Mouse (Mus musculus) heart, embryonic 16.5 days (tissue): ENCODE measurements at regions not wholly inside any gene's neighbourhood (a gene's known extent, or its start where the extent isn't known, plus 50 kb on each side); places are given as distances from the start of the nearest gene placed in this dataset.

Source experiments
- ATAC-seq: fragments of 200-750 bp; cut with Nextera tagmentation; replicated peaks from 2 replicates; pipeline ENCODE4 v1.8.0; 2017; ENCODE audit warnings: moderate number of reproducible peaks; ENCODE audit not compliant: insufficient read depth, low FRiP score; ENCODE audit errors: extremely low read depth
- H3K27ac ChIP-seq: fragments of 300-500 bp; sonication (generic); 2 replicates; pipeline ENCODE4 v1.5.1; 2014; ENCODE audit warnings: mild to moderate bottlenecking, low read length, control low read depth, moderate library complexity
- H3K27me3 ChIP-seq: fragments of 300-500 bp; sonication (generic); 2 replicates; pipeline ENCODE4 v1.6.1; 2014; ENCODE audit warnings: low read length, mixed read lengths; ENCODE audit not compliant: control insufficient read depth, insufficient read depth
- H3K36me3 ChIP-seq: fragments of 300-500 bp; sonication (generic); 2 replicates; pipeline ENCODE4 v1.6.1; 2014; ENCODE audit not compliant: control insufficient read depth, insufficient read depth
- H3K4me1 ChIP-seq: fragments of 300-500 bp; sonication (generic); 2 replicates; pipeline ENCODE4 v1.6.1; 2014; ENCODE audit warnings: low read length, mixed read lengths; ENCODE audit not compliant: control insufficient read depth, insufficient read depth
- H3K4me2 ChIP-seq: fragments of 300-500 bp; sonication (generic); 2 replicates; pipeline ENCODE4 v1.6.1; 2014; ENCODE audit warnings: low read depth, mild to moderate bottlenecking, control low read depth, low read length
- H3K4me3 ChIP-seq: fragments of 300-500 bp; sonication (generic); 2 replicates; pipeline ENCODE4 v1.5.1; 2014; ENCODE audit warnings: mild to moderate bottlenecking, control low read depth, low read length
- H3K9ac ChIP-seq: fragments of 300-500 bp; sonication (generic); 2 replicates; pipeline ENCODE4 v1.6.1; 2014; ENCODE audit warnings: low read length, control low read depth
- H3K9me3 ChIP-seq: fragments of 300-500 bp; sonication (generic); replicated peaks from 2 replicates; pipeline ENCODE4 v1.6.1; 2016; ENCODE audit warnings: low read length; ENCODE audit not compliant: control insufficient read depth
- WGBS: fragments of 180-500 bp; shearing (Covaris S2); extraction: QIAGEN DNeasy Blood & Tissue Kit; methylation state at CpG from one replicate; pipeline ENCODE4 v1.1.7; 2014; 5-methylcytosine and 5-hydroxymethylcytosine counted together

DNA sequence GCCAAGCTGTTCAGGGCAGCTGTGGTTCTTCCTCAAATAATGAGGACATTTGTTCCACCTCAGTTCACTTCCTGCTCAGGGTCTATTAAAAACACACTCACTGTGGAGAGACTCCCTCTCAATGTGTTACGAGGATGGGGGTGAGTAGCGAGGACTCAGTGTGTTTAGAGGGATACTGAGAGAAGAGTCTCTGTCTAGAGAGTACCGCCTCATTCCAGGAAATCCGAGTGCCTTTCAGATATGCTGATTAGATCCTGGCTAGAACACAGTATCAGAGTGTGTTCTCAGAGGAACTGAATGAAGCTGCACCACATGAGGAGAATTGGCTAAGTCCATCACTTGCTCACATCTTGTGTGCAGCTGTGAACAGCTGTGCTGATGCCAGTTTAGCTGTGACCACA, 197.0 kb upstream of the Adamts9 start:
- H3K9me3 ChIP-seq = no peaks in the 10 kb centered on the region
- no peaks in the 10 kb centered on the region for H3K4me1 ChIP-seq
- ATAC-seq = no peak
- no peaks in the 10 kb centered on the region for H3K36me3 ChIP-seq
- WGBS = 37% methylated on average over 4 of the region's 4 CpGs
- no peak overlapping the region for H3K4me2 ChIP-seq
- no peak overlapping the region for H3K4me3 ChIP-seq
- no peaks in the 10 kb centered on the region for H3K27me3 ChIP-seq
- H3K27ac ChIP-seq = no peak overlapping the region
- H3K9ac ChIP-seq = no peak overlapping the region

DNA sequence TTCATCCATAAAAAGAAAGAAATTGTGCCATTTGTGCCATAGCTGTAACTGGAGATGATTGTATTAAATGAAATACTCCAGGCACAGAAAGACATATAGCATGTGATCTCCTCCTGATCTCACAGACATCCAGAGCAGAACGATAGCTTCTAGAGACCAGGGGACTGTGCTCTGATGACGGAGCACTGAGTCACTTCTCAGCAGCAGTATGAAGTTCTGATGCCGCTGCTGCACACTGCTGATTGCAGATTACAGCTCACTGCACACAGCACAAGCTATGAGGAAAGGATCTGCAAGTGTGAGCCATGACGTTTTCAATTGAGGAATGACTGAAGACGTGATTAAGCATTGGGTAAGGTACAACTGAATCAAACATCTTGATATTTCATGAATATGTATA, 190.6 kb upstream of the Adamts9 start:
- Histone ChIP-seq H3K9me3 (no peaks in the 10 kb centered on the region), H3K4me3 (no peak overlapping the region), H3K36me3 (no peaks in the 10 kb centered on the region), H3K27ac (no peak overlapping the region), H3K4me2 (no peak overlapping the region), H3K27me3 (no peaks in the 10 kb centered on the region), H3K4me1 (no peaks in the 10 kb centered on the region), H3K9ac (no peak overlapping the region)
- WGBS = 55% methylated on average over 5 of the region's 5 CpGs
- no peak for ATAC-seq

DNA sequence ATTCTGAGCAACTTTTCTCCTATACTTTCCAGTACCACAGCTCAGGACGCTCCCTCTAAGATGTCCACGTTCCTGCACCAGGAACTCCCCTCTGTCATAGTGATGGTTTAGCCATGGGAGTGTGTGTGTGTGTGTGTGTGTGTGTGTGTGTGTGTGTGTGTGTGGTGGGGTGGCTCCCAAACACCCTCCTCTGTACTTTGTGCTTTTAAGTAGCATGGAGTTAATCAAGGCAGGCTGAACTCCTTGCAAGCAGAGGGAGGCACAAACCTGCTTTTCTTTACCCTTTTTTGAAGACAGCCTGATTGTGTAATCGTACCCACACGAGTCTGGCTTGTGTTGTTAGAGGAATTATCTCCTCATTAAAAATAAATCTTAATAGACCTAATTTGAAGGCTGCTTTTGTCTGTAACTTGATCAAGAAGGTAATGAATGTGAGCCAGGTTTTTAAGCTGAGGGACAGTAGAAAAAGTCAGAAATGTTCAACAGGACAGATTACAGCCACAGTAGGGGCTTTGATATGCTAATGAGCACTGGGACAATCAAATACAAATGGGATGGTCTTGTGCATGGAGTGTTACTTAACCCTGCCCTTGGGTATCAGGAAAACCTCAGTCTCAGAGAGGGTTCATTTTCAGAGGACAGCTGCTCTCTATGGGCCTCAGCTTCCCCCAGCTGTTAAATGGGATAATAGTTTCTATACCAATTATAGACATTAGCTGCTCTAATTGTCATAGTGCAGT, 187.8 kb upstream of the Adamts9 start:
- no peak overlapping the region for H3K9ac ChIP-seq
- no peaks in the 10 kb centered on the region for H3K4me1 ChIP-seq
- 54% methylated on average over 4 of the region's 4 CpGs for WGBS
- H3K27ac ChIP-seq = no peak overlapping the region
- no peak overlapping the region for H3K4me3 ChIP-seq
- ATAC-seq = no peak
- no peaks in the 10 kb centered on the region for H3K9me3 ChIP-seq
- H3K4me2 ChIP-seq = no peak overlapping the region
- no peaks in the 10 kb centered on the region for H3K27me3 ChIP-seq
- no peaks in the 10 kb centered on the region for H3K36me3 ChIP-seq

DNA sequence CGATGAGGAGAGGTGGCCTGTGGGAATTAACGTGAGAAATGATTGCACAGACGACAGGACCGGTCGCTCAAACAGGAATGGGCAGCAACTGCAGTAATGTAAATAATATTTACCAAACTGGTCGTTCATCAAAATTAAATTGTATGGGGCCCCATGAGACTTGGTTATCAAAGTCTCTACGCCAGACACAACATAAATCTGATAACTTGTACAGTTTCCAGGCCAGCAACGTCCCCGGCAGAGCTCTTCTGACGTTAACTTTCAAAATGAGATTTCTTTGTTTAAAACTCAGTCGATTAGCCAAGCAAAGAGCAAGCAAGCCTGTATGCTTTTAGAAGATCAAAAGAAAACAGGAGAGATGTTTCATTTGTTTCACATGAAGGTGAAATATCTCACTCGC, 176.2 kb upstream of the Adamts9 start:
- H3K27me3 ChIP-seq = no peaks in the 10 kb centered on the region
- WGBS = 67% methylated on average over 12 of the region's 12 CpGs
- no peak overlapping the region for H3K4me3 ChIP-seq
- H3K9me3 ChIP-seq = no peaks in the 10 kb centered on the region
- no peak overlapping the region for H3K4me2 ChIP-seq
- no peak overlapping the region for H3K9ac ChIP-seq
- ATAC-seq = no peak
- H3K36me3 ChIP-seq = no peaks in the 10 kb centered on the region
- no peak overlapping the region for H3K27ac ChIP-seq
- H3K4me1 ChIP-seq = no peaks in the 10 kb centered on the region

DNA sequence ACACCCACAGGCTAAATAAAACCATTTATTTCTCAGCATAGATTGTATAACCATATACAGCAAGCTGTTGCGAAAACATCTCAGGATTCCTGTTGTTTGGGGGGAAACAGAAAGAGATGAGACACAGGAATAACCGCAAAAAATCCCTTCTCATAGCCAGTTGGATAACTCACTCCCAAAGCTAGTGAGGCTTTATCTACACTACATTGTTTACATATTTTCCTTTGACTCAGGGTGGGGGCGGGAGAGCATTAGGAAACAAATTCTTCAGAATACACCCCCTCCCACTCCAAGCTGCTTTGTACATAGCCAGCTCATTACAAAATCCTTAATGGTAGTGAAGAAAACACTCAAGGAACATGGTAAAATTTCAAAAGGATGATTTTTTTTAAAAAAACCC, 170.1 kb upstream of the Adamts9 start:
- H3K27ac ChIP-seq = no peak overlapping the region
- 60% methylated on average over 3 of the region's 3 CpGs for WGBS
- no peak overlapping the region for H3K4me3 ChIP-seq
- H3K4me1 ChIP-seq = peaks cover 5% of the 10 kb centered on the region; the same call in 1 of the 2 replicates
- no peak overlapping the region for H3K9ac ChIP-seq
- H3K36me3 ChIP-seq = no peaks in the 10 kb centered on the region
- H3K4me2 ChIP-seq = no peak overlapping the region
- H3K27me3 ChIP-seq = no peaks in the 10 kb centered on the region
- no peaks in the 10 kb centered on the region for H3K9me3 ChIP-seq
- ATAC-seq = no peak

DNA sequence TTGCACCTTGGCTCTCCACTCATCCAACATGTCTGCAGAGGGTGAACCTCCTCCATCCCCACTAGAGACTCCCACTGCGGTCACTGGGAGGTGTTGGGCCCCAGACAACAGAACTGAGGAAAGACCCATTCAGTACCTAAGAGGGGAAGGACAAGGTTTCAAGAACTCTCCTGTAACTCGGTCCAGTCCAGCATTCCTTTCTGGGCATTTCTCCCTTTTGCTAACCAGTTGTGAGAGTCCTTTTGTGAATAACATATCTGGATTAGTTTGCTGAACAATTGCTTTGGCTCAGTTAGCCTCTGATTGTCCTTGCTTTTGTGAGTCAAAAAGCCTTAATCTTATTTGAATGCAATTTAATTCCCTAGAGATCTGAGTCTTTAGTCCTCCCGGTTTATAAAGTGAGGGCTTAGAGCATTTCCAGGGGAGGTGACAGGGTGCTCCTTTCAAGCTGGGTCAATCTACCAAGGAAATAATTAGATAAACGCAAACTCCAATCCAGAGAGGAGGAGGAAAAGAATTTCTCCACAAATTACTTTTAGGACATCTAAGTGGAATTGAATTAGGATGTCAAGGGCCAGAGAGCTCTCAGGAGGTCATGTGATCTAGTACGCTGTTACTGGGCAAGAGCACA, 151.6 kb upstream of the Adamts9 start:
- no peaks in the 10 kb centered on the region for H3K27me3 ChIP-seq
- no peak overlapping the region for H3K27ac ChIP-seq
- H3K4me3 ChIP-seq = no peak overlapping the region
- no peaks in the 10 kb centered on the region for H3K9me3 ChIP-seq
- 69% methylated on average over 5 of the region's 5 CpGs for WGBS
- no peak for ATAC-seq
- no peaks in the 10 kb centered on the region for H3K36me3 ChIP-seq
- H3K4me2 ChIP-seq = no peak overlapping the region
- no peak overlapping the region for H3K9ac ChIP-seq
- H3K4me1 ChIP-seq = no peaks in the 10 kb centered on the region

DNA sequence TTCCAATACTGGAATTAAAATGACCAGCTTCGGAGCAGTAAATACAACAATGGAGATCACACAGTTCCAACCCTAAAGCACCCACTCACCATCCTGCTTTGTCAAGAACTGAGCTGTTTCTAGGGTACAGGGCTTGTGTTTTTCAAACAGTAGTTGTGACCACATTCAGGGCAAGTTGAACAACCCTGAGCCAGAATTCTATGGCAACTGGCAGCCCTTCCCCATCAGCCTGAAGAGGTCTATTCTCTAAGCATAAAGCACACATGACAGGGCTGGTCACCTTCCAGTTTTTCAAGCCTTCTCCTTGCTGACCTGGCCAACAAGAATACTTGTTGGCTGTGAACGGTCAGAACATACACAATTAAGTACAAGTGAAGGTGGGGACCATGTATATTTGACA, 150.5 kb upstream of the Adamts9 start:
- no peak for ATAC-seq
- Histone ChIP-seq H3K4me3 (no peak overlapping the region), H3K4me1 (no peaks in the 10 kb centered on the region), H3K9me3 (no peaks in the 10 kb centered on the region), H3K36me3 (no peaks in the 10 kb centered on the region), H3K9ac (no peak overlapping the region), H3K4me2 (no peak overlapping the region), H3K27ac (no peak overlapping the region), H3K27me3 (no peaks in the 10 kb centered on the region)
- 78% methylated on average over 2 of the region's 2 CpGs for WGBS

DNA sequence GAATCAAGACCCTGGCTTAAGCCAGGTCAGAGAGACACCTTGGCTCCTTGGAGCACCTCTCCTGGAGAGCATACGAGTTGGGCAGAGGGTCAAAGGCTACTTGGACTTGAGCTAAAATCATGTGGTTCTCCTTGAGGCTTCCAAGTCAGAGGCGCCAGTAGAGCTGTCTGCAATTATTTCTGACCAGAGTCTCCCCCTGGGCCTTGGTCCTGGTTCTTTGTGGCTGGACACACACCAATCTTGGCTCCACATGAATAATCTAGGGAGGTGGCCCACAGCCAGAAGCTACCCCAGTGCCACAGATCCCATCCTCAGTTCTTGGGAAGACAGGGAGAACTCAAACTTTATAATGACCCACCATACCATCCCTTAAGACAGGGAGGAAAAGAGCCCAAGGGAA, 144.0 kb upstream of the Adamts9 start:
- Histone ChIP-seq H3K4me1 (no peaks in the 10 kb centered on the region), H3K36me3 (no peaks in the 10 kb centered on the region), H3K27me3 (no peaks in the 10 kb centered on the region), H3K9ac (no peak overlapping the region), H3K4me2 (no peak overlapping the region), H3K27ac (no peak overlapping the region), H3K9me3 (no peaks in the 10 kb centered on the region), H3K4me3 (no peak overlapping the region)
- 82% methylated on average over 2 of the region's 2 CpGs for WGBS
- no peak for ATAC-seq

DNA sequence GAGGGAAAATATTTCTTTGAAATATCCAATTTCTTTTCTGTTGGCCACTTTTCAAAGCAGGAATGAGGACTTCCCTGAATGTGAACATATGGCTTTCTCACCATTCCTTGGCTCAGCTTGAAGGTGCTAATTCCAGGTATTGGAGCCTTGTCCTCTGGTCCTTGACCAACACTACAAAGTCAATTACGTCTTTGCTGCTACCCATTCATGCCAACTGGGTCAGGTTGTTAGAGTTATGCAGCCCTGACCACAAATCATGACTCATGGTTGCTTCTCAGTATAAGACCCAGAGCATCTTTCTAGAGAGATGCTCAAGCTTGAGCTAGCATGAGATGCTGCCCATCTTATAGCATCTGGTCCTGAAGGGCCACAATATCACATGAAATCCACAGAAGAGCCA, 141.0 kb upstream of the Adamts9 start:
- H3K9me3 ChIP-seq = no peaks in the 10 kb centered on the region
- H3K9ac ChIP-seq = no peak overlapping the region
- H3K4me3 ChIP-seq = no peak overlapping the region
- no peaks in the 10 kb centered on the region for H3K4me1 ChIP-seq
- H3K4me2 ChIP-seq = no peak overlapping the region
- H3K36me3 ChIP-seq = no peaks in the 10 kb centered on the region
- no peak overlapping the region for H3K27ac ChIP-seq
- no peak for ATAC-seq
- WGBS = 77% methylated on average over 1 of the region's 1 CpGs
- no peaks in the 10 kb centered on the region for H3K27me3 ChIP-seq
